Mouse (Mus musculus) cortical plate, adult 2 months (tissue): Measurements from ENCODE around the gene Shank2.
A peak's percentile ranks its signal among the peaks of the same experiment; 100 is the strongest.

Experiments
- CTCF ChIP-seq: fragments of 200-500 bp; IDR thresholded peaks from 2 replicates; pipeline ENCODE4 v1.5.1; 2011; ENCODE audit warnings: mild to moderate bottlenecking, control low read depth, low read length; ENCODE audit not compliant: insufficient read depth; ENCODE audit errors: extremely low read depth
- POLR2A ChIP-seq: fragments of 200-500 bp; IDR thresholded peaks from 2 replicates; pipeline ENCODE4 v1.6.1; 2011; ENCODE audit warnings: mild to moderate bottlenecking, low read length, control low read depth; ENCODE audit not compliant: insufficient read depth; ENCODE audit errors: extremely low read depth

DNA sequence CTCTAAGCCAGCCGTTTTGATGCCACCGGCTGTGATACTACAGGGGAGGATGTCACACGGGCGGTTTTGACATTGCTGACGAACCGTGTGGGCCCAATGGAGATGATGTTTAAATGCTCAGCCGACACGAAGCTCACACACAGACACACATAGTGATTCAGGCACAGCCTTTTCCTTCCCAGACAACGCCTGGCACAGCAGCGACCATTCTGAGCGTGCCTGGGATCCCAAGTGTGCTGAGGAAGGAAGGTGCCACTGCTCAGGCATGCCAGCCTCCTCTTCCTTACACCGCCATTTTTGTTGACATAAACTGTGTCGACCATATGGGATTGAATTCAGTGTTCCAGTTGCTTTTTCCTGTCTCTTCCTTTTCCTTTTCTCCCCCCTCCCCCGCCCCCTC is 172.6 kb downstream of the Shank2 start:
- TF ChIP-seq CTCF (no peak), POLR2A (peak; percentile 44; the same call in 1 of the 2 replicates)
